In the genomic region with DNA sequence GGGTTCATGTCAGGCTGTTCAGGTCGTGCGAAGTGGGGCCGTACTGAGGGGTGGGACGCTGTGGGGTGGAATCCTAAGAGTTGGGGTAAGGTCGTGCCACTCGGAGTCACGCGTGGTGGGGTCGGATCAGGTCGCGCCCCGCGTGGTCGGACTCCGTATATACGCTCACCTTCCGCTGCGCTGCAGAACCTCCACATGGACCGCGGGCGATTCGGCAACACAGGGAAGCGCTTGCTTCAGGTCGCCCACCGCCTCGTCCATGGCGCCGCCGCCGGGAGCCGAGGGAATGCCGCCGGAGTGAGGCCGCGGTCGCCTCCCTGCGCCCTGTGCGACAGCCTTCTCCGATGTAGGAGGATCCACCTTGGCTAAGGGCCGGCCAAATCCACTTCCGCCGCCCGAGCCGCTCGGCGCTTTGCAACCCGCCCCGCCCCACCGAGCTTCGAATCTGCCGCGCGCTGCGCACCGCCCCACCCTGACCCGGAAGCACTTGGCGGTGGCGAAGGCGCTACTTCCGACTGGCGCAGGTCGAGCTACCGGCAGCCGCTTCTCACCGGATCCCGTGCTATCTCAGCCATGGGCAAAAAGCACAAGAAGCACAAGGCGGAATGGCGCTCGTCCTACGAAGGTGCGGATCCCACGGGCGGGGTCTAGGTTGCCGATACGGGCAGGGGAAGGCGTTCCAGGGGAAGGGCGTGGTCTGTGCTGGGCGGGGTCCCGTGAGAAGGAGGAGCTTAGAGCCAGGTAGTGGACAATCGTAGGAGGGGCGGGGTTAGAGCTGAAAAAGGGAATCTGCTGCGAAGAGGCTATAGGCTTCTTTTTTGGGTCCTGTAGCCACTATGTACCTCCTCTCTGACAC, we compare ENCODE assay signal across 7 mouse cellular contexts. TPM values are rescaled to one million over a fixed set of nuclear protein-coding genes. Genes with fewer than 3 reads are reported as not detected.
DNase-seq lines count a peak whose midpoint lies in the region; ATAC-seq lines count a peak whose summit lies in the region.

TSS of gene Trip13 (minus strand) at position 464 of the 856 bp plus-strand sequence.
TSS of gene Brd9 (plus strand) at position 491 of the 856 bp plus-strand sequence.

- H3K4me2 ChIP-seq in embryonic facial prominence, embryonic 12.5 days (replicated peaks): peak within 1 kb of the TSS; percentile 75
- peak within 1 kb of the TSS; percentile 60 for H3K4me2 ChIP-seq in limb, embryonic 11.5 days (ENCODE audit: low read depth, severe bottlenecking)
- H3K4me2 ChIP-seq in midbrain, embryonic 14.5 days (ENCODE audit: low read length): peak within 1 kb of the TSS; percentile 86

- H3K27ac ChIP-seq in embryonic facial prominence, embryonic 12.5 days: peak within 1 kb of the TSS; percentile 74
- H3K27ac ChIP-seq in limb, embryonic 11.5 days (replicated peaks; ENCODE audit: low read depth, low read length): peak within 1 kb of the TSS; percentile 36; the same call in 1 of the 2 replicates
- H3K27ac ChIP-seq in midbrain, embryonic 14.5 days (replicated peaks; ENCODE audit: low read depth, low read length): peak within 1 kb of the TSS; percentile 89

- no peaks in the 10 kb centered on the region for H3K27me3 ChIP-seq in embryonic facial prominence, embryonic 12.5 days
- no peaks in the 10 kb centered on the region for H3K27me3 ChIP-seq in limb, embryonic 11.5 days (ENCODE audit: control insufficient read depth, insufficient read depth, low read length)
- H3K27me3 ChIP-seq in midbrain, embryonic 14.5 days (ENCODE audit: control insufficient read depth, insufficient read depth, low read length): no peaks in the 10 kb centered on the region

- H3K9ac ChIP-seq in embryonic facial prominence, embryonic 12.5 days: peak within 1 kb of the TSS; percentile 62
- peak within 1 kb of the TSS; percentile 82 for H3K9ac ChIP-seq in limb, embryonic 11.5 days (ENCODE audit: low read length)
- H3K9ac ChIP-seq in midbrain, embryonic 14.5 days (replicated peaks; ENCODE audit: low read length): peak within 1 kb of the TSS; percentile 74

- H3K36me3 ChIP-seq in embryonic facial prominence, embryonic 12.5 days: peaks cover 34% of the 10 kb centered on the region
- peaks cover 12% of the 10 kb centered on the region; the same call in 1 of the 2 replicates for H3K36me3 ChIP-seq in limb, embryonic 11.5 days (ENCODE audit: control insufficient read depth, insufficient read depth, low read length)
- H3K36me3 ChIP-seq in midbrain, embryonic 14.5 days (ENCODE audit: control insufficient read depth, insufficient read depth, low read length): peaks cover 32% of the 10 kb centered on the region

- H3K9me3 ChIP-seq in embryonic facial prominence, embryonic 12.5 days: no peaks in the 10 kb centered on the region
- no peaks in the 10 kb centered on the region for H3K9me3 ChIP-seq in limb, embryonic 11.5 days (ENCODE audit: control insufficient read depth, low read length)
- no peaks in the 10 kb centered on the region for H3K9me3 ChIP-seq in midbrain, embryonic 14.5 days (ENCODE audit: control insufficient read depth, low read length)

- ATAC-seq in embryonic facial prominence, embryonic 12.5 days (ENCODE audit: insufficient number of reproducible peaks, insufficient read depth, low FRiP score, low TSS enrichment): peak; percentile 95
- peak; percentile 97 for ATAC-seq in limb, embryonic 11.5 days (ENCODE audit: insufficient number of reproducible peaks, low FRiP score, low TSS enrichment, low read depth)
- ATAC-seq in midbrain, embryonic 14.5 days (ENCODE audit: low FRiP score, low TSS enrichment): peak; percentile 98

- peaks cover 12% of the 10 kb centered on the region; the same call in 1 of the 2 replicates for H3K4me1 ChIP-seq in embryonic facial prominence, embryonic 12.5 days
- peaks cover 8% of the 10 kb centered on the region; the same call in 1 of the 2 replicates for H3K4me1 ChIP-seq in limb, embryonic 11.5 days (ENCODE audit: control insufficient read depth, insufficient read depth, low read length)
- peaks cover 8% of the 10 kb centered on the region; the same call in 1 of the 2 replicates for H3K4me1 ChIP-seq in midbrain, embryonic 14.5 days (ENCODE audit: control insufficient read depth, insufficient read depth, low read length)

- peak within 1 kb of the TSS; percentile 73 for H3K4me3 ChIP-seq in embryonic facial prominence, embryonic 12.5 days
- H3K4me3 ChIP-seq in limb, embryonic 11.5 days (ENCODE audit: low read depth, low read length): peak within 1 kb of the TSS; percentile 82
- H3K4me3 ChIP-seq in midbrain, embryonic 14.5 days (replicated peaks; ENCODE audit: low read depth, low read length): peak within 1 kb of the TSS; percentile 74

- DNase-seq in adrenal gland, postnatal 25 days: peak; percentile 95
- DNase-seq in heart, adult 11 months: peak; percentile 99
- DNase-seq in kidney, adult 18-20 months: peak; percentile 95
- peak; percentile 96 for DNase-seq in limb, embryonic 11.5 days (ENCODE audit: low spot score)
- DNase-seq in midbrain, embryonic 14.5 days: peak; percentile 96
- peak; percentile 87 to 93 for DNase-seq in spleen, adult 18-20 months

- under 1% methylated on average over 81 of the region's 82 CpGs for WGBS in embryonic facial prominence, embryonic 12.5 days
- under 1% methylated on average over 79 of the region's 82 CpGs for WGBS in limb, embryonic 11.5 days
- under 1% methylated on average over 82 of the region's 82 CpGs for WGBS in midbrain, embryonic 14.5 days

RNA-seq across cellular contexts. Expression of gene Trip13, which starts in this region (rescaled TPM):
- total RNA-seq in adrenal gland, postnatal 25 days (2021): 1.4 and 3.3 TPM in 2 replicates
- 45.5 and 48.4 TPM in 2 replicates for polyA plus RNA-seq in embryonic facial prominence, embryonic 12.5 days (2016; fragmentation: Nextera tagmentation; extraction: Ambion mirVana)
- polyA plus RNA-seq in limb, embryonic 11.5 days (2014; fragmentation: Nextera tagmentation; extraction: Ambion mirVana): 73.4 and 73.5 TPM in 2 replicates
- 10.1 and 13.9 TPM in 2 replicates for polyA plus RNA-seq in midbrain, embryonic 14.5 days (2014; fragmentation: Nextera tagmentation; extraction: Ambion mirVana)

RNA-seq across cellular contexts. Expression of gene Brd9, which starts in this region (rescaled TPM):
- 29.2 and 37.5 TPM in 2 replicates for total RNA-seq in adrenal gland, postnatal 25 days (2021)
- polyA plus RNA-seq in embryonic facial prominence, embryonic 12.5 days (2016; fragmentation: Nextera tagmentation; extraction: Ambion mirVana): 65.4 and 66.6 TPM in 2 replicates
- polyA plus RNA-seq in limb, embryonic 11.5 days (2014; fragmentation: Nextera tagmentation; extraction: Ambion mirVana): 60.0 and 66.8 TPM in 2 replicates
- 86.8 and 93.4 TPM in 2 replicates for polyA plus RNA-seq in midbrain, embryonic 14.5 days (2014; fragmentation: Nextera tagmentation; extraction: Ambion mirVana)

Comparison
In these comparisons a context has a peak if more than half of its experiments do, and no peak if none do; other contexts are left out.
1. Peak in every context shown above with its lines: DNase-seq, ATAC-seq, H3K4me3 ChIP-seq and H3K27ac ChIP-seq.
2. H3K27ac ChIP-seq: peak in every context shown above with its lines; median percentile 89 in midbrain, embryonic 14.5 days; 74 in embryonic facial prominence, embryonic 12.5 days; 36 in limb, embryonic 11.5 days.